Mouse (Mus musculus) forebrain, embryonic 16.5 days (tissue): ENCODE results near the gene Tctex1d1. TPM values are rescaled to one million over a fixed set of nuclear protein-coding genes. Genes with fewer than 3 reads are reported as not detected.

Source experiments
- ATAC-seq: fragments of 200-750 bp; cut with Nextera tagmentation; 2 replicates; pipeline ENCODE4 v1.8.0; 2017; ENCODE audit warnings: mild to moderate bottlenecking, moderate library complexity
- H3K27ac ChIP-seq: fragments of 300-500 bp; sonication (generic); 2 replicates; pipeline ENCODE4 v1.5.1; 2014; ENCODE audit warnings: low read length, control low read depth
- H3K27me3 ChIP-seq: fragments of 300-500 bp; sonication (generic); replicated peaks from 2 replicates; pipeline ENCODE4 v1.6.1; 2014; ENCODE audit warnings: low read length; ENCODE audit not compliant: control insufficient read depth, insufficient read depth
- H3K36me3 ChIP-seq: fragments of 300-500 bp; sonication (generic); 2 replicates; pipeline ENCODE4 v1.6.1; 2014; ENCODE audit not compliant: control insufficient read depth, insufficient read depth
- H3K4me1 ChIP-seq: fragments of 300-500 bp; sonication (generic); replicated peaks from 2 replicates; pipeline ENCODE4 v1.6.1; 2014; ENCODE audit warnings: low read length; ENCODE audit not compliant: control insufficient read depth, insufficient read depth
- H3K4me2 ChIP-seq: fragments of 300-500 bp; sonication (generic); 2 replicates; pipeline ENCODE4 v1.6.1; 2014; ENCODE audit warnings: mild to moderate bottlenecking, low read length, control low read depth
- H3K4me3 ChIP-seq: fragments of 300-500 bp; sonication (generic); replicated peaks from 2 replicates; pipeline ENCODE4 v1.5.1; 2014; ENCODE audit warnings: mild to moderate bottlenecking, low read length, control low read depth
- H3K9ac ChIP-seq: fragments of 300-500 bp; sonication (generic); replicated peaks from 2 replicates; pipeline ENCODE4 v1.6.1; 2014; ENCODE audit warnings: low read depth, low read length, control low read depth
- H3K9me3 ChIP-seq: fragments of 300-500 bp; sonication (generic); 2 replicates; pipeline ENCODE4 v1.6.1; 2016; ENCODE audit warnings: low read length; ENCODE audit not compliant: control insufficient read depth
- WGBS: fragments of 180-500 bp; shearing (Covaris S2); extraction: QIAGEN DNeasy Blood & Tissue Kit; methylation state at CpG from one replicate; pipeline ENCODE4 v1.1.7; 2014; 5-methylcytosine and 5-hydroxymethylcytosine counted together
- polyA plus RNA-seq: library from polyadenylated mRNA; unstranded; fragments of >200 nt; fragmentation: Nextera tagmentation; extraction: Ambion mirVana; gene quantifications from 2 replicates; pipeline ENCODE4 v1.2.1, GENCODE M21; 2015

The Tctex1d1 gene
- polyA plus RNA-seq, 1 experiment from 2014 or later: 0.53 TPM

GRCm38 (mm10) chr4:102981709-102982108 is 3.3 kb downstream of the Tctex1d1 start:
- Histone ChIP-seq H3K9ac (no peak overlapping the region), H3K4me3 (no peak overlapping the region), H3K36me3 (no peaks in the 10 kb centered on the region), H3K4me1 (peaks cover 9% of the 10 kb centered on the region; the same call in 1 of the 2 replicates), H3K4me2 (no peak overlapping the region), H3K27me3 (peaks cover 8% of the 10 kb centered on the region; the same call in 1 of the 2 replicates), H3K9me3 (no peaks in the 10 kb centered on the region), H3K27ac (no peak overlapping the region)
- 91% methylated on average over 8 of the region's 8 CpGs for WGBS
- no peak for ATAC-seq

GRCm38 (mm10) chr4:102986173-102986572 is 7.8 kb downstream of the Tctex1d1 start:
- no peak overlapping the region for H3K27ac ChIP-seq
- no peaks in the 10 kb centered on the region for H3K36me3 ChIP-seq
- WGBS: 75% methylated on average over 7 of the region's 7 CpGs
- no peak overlapping the region for H3K4me2 ChIP-seq
- H3K27me3 ChIP-seq: no peaks in the 10 kb centered on the region
- no peaks in the 10 kb centered on the region for H3K9me3 ChIP-seq
- H3K4me3 ChIP-seq: no peak overlapping the region
- H3K9ac ChIP-seq: no peak overlapping the region
- H3K4me1 ChIP-seq: no peaks in the 10 kb centered on the region
- no peak for ATAC-seq

- H3K27me3 ChIP-seq: no peaks in the 10 kb centered on the region
- H3K9me3 ChIP-seq: no peaks in the 10 kb centered on the region
- H3K4me2 ChIP-seq: no peak overlapping the region
- no peaks in the 10 kb centered on the region for H3K36me3 ChIP-seq
- no peak overlapping the region for H3K9ac ChIP-seq
- H3K4me3 ChIP-seq: no peak overlapping the region
- no peaks in the 10 kb centered on the region for H3K4me1 ChIP-seq
- no peak overlapping the region for H3K27ac ChIP-seq
- peak; percentile 83 for ATAC-seq
- WGBS: 0% methylated on average over 2 of the region's 2 CpGs
Measured at GRCm38 (mm10) chr4:102986917-102987316, 8.5 kb downstream of the Tctex1d1 start.

- no peaks in the 10 kb centered on the region for H3K36me3 ChIP-seq
- 14% methylated on average over 4 of the region's 4 CpGs for WGBS
- no peak overlapping the region for H3K27ac ChIP-seq
Measured at GRCm38 (mm10) chr4:102987325-102987724, 8.9 kb downstream of the Tctex1d1 start.

GRCm38 (mm10) chr4:102987756-102988155 is 9.3 kb downstream of the Tctex1d1 start:
- Histone ChIP-seq H3K27me3 (no peaks in the 10 kb centered on the region), H3K36me3 (no peaks in the 10 kb centered on the region), H3K9me3 (no peaks in the 10 kb centered on the region), H3K4me1 (no peaks in the 10 kb centered on the region), H3K9ac (no peak overlapping the region), H3K4me2 (no peak overlapping the region), H3K27ac (no peak overlapping the region), H3K4me3 (no peak overlapping the region)
- WGBS: 61% methylated on average over 2 of the region's 2 CpGs
- ATAC-seq: no peak

More at GRCm38 (mm10) chr4:102987325-102987724, 8.9 kb downstream of the Tctex1d1 start:
- Histone ChIP-seq H3K4me1 (no peaks in the 10 kb centered on the region), H3K4me2 (no peak overlapping the region), H3K9me3 (no peaks in the 10 kb centered on the region), H3K4me3 (no peak overlapping the region), H3K27me3 (no peaks in the 10 kb centered on the region), H3K9ac (no peak overlapping the region)
- ATAC-seq: peak; percentile 50; the same call in 1 of the 2 replicates

DNA sequence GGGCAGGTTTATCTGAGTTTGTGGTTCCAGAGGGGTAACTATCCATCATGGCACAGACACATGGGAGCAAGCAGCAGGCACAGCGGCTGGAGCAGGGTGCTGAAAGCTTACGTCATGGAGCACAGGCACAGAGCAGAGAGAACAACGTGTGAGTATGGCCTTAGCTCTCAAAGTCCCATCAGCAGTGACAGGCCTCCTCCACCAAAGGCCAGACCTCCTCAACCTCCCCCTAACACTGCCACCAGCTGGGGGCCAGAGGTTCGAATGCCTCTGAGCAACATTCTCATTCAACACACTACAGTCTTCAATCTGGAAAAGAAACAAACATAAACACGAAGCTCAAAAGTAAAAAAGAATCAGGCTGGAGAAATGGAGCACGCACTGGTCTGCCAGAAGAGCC is 10.1 kb downstream of the Tctex1d1 start:
- Histone ChIP-seq H3K36me3 (no peaks in the 10 kb centered on the region), H3K27me3 (no peaks in the 10 kb centered on the region), H3K4me1 (no peaks in the 10 kb centered on the region), H3K4me3 (no peak overlapping the region), H3K9ac (no peak overlapping the region), H3K9me3 (no peaks in the 10 kb centered on the region), H3K27ac (no peak overlapping the region), H3K4me2 (no peak overlapping the region)
- no peak for ATAC-seq
- WGBS: 79% methylated on average over 6 of the region's 6 CpGs

GRCm38 (mm10) chr4:102989391-102989790 is 11.0 kb downstream of the Tctex1d1 start:
- H3K27me3 ChIP-seq: no peaks in the 10 kb centered on the region
- no peak for ATAC-seq
- no peaks in the 10 kb centered on the region for H3K9me3 ChIP-seq
- no peaks in the 10 kb centered on the region for H3K4me1 ChIP-seq
- H3K4me2 ChIP-seq: no peak overlapping the region
- 80% methylated on average over 5 of the region's 5 CpGs for WGBS
- no peaks in the 10 kb centered on the region for H3K36me3 ChIP-seq
- no peak overlapping the region for H3K9ac ChIP-seq
- H3K4me3 ChIP-seq: no peak overlapping the region
- no peak overlapping the region for H3K27ac ChIP-seq

DNA sequence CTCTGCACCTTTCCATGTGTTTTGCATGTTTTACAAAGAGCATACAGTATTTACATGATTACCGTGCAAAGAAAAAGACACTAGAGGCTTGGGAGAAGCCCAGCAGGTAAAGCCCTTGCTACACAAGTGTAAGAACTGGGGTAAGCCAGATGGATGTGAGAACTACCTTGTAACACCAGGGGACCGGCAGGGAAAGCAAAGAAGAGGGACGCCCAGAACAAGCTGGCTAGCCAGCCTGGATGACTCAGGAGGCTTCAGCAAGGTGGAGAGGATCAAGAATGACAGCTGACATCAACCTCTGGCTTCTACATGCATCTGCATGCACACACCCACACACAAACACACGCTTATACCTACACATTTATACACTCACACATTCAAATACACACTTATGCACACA is 11.6 kb downstream of the Tctex1d1 start:
- H3K4me3 ChIP-seq: no peak overlapping the region
- no peak overlapping the region for H3K4me2 ChIP-seq
- H3K27me3 ChIP-seq: no peaks in the 10 kb centered on the region
- ATAC-seq: no peak
- H3K27ac ChIP-seq: no peak overlapping the region
- no peaks in the 10 kb centered on the region for H3K4me1 ChIP-seq
- H3K36me3 ChIP-seq: no peaks in the 10 kb centered on the region
- no peak overlapping the region for H3K9ac ChIP-seq
- 77% methylated on average over 4 of the region's 4 CpGs for WGBS
- H3K9me3 ChIP-seq: no peaks in the 10 kb centered on the region

DNA sequence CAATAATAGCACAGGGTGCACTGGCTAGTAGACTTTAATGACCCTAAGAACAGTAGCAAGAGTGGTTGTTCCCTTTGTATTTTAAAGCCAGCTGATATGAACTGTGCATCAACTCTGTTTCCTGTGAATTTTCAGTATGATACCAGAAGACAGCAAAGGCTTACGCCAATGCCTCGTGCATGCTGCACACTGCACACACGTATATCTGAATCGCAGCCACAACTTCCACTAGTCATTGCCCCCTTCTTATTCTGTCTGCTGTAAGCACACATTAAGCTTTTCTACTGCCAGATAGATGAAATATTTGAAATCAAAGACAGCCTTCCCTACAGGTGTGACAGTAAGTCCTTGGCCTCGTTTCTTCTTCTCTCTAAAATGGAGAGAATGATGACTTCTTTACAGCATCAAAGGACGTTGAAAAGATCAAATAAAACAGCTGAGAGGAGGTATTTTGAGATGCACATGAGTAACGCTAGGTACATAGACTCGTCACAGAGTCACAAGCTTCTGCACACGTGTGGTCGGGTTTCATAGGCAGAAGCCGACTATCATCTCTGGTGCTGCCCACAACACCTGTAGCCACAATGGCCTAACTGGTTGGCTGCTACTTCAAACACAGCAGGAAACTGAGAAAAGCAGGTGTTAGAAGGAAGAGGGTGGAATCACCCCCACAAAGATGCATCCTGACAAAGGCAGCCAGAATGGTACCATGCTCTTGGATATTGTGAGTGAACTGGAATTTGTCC is 12.4 kb downstream of the Tctex1d1 start:
- no peak overlapping the region for H3K27ac ChIP-seq
- no peaks in the 10 kb centered on the region for H3K4me1 ChIP-seq
- H3K27me3 ChIP-seq: no peaks in the 10 kb centered on the region
- no peak for ATAC-seq
- no peaks in the 10 kb centered on the region for H3K9me3 ChIP-seq
- no peak overlapping the region for H3K9ac ChIP-seq
- no peak overlapping the region for H3K4me2 ChIP-seq
- no peak overlapping the region for H3K4me3 ChIP-seq
- no peaks in the 10 kb centered on the region for H3K36me3 ChIP-seq
- WGBS: 84% methylated on average over 11 of the region's 11 CpGs
